In the genomic region with DNA sequence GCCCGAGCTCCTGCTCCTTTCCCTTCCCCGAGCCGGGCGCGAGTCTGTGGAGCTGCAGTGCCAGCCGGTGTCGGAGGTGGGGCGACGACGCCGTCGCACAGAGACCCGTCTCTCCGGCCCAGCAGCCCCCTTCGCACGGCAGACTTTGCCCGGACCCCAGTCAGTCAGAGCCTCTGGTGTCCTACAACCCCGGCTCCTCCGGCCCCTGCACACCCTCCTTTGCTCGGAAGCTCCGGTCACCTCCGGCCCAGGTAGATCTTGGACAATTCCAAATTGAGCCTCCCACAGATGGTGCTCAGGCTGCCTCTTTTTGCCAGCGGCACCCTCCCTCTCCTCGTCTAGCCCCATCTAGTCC, we compare ENCODE assay signal across 8 mouse cellular contexts. TPM values are rescaled to one million over a fixed set of nuclear protein-coding genes. Genes with fewer than 3 reads are reported as not detected.
DNase-seq lines count a peak whose midpoint lies in the region; ATAC-seq and TF ChIP-seq lines count a peak whose summit lies in the region.

No protein-coding gene starts in this region.

- H3K27me3 ChIP-seq in heart, embryonic 11.5 days (ENCODE audit: control insufficient read depth, insufficient read depth, low read length), result peaks cover 54% of the 10 kb centered on the region
- H3K27me3 ChIP-seq in forebrain, embryonic 13.5 days, result peaks cover 24% of the 10 kb centered on the region
- H3K27me3 ChIP-seq in liver, embryonic 14.5 days (ENCODE audit: control insufficient read depth, insufficient read depth, low read length), result peaks cover 54% of the 10 kb centered on the region

- DNase-seq in heart, postnatal 14 days, result no peak
- DNase-seq in liver, embryonic 14.5 days (ENCODE audit: low read depth in 3 of 3, low spot score in 3 of 3), result no peak
- no peak for DNase-seq in spleen, postnatal 10 days (ENCODE audit: low spot score in 2 of 2)
- DNase-seq in left cerebral cortex, postnatal 36 days (ENCODE audit: low spot score in 2 of 2), result no peak
- DNase-seq in retina, postnatal 1 day, result no peak

- TF ChIP-seq CTCF in liver, embryonic 14.5 days (IDR thresholded peaks at IDR 0.05; ENCODE audit: low read depth), result no peak

- ATAC-seq in heart, embryonic 11.5 days (replicated peaks; ENCODE audit: insufficient number of reproducible peaks, low FRiP score, low TSS enrichment), result no peak
- ATAC-seq in CD4-positive, CD25-positive, alpha-beta regulatory T cell, adult 4 months, result peak; percentile 0
- no peak for ATAC-seq in forebrain, embryonic 13.5 days
- ATAC-seq in liver, embryonic 14.5 days (ENCODE audit: insufficient read depth), result no peak

- 1% methylated on average over 21 of the region's 24 CpGs for WGBS in heart, embryonic 11.5 days (ENCODE audit: insufficient replicate concordance)
- WGBS in forebrain, embryonic 13.5 days, result under 1% methylated on average over 24 of the region's 24 CpGs
- WGBS in liver, embryonic 14.5 days (ENCODE audit: insufficient replicate concordance), result 2% methylated on average over 24 of the region's 24 CpGs

- intact Hi-C loops in heart, postnatal 14 days (cut with DNase I), result no loop called here
- intact Hi-C loops in left cerebral cortex, postnatal 36 days (cut with DNase I), result loop anchor here (2.0 kb wide), 2 partner anchors 79 to 117 kb away; no protein-coding TSS in a partner anchor

- TF ChIP-seq EP300 in liver, embryonic 14.5 days (IDR thresholded peaks at IDR 0.05; ENCODE audit: low read depth), result no peak

- peaks cover 27% of the 10 kb centered on the region for H3K4me1 ChIP-seq in heart, embryonic 11.5 days (ENCODE audit: control insufficient read depth, insufficient read depth, low read length)
- H3K4me1 ChIP-seq in forebrain, embryonic 13.5 days, result peaks cover 37% of the 10 kb centered on the region
- H3K4me1 ChIP-seq in liver, embryonic 14.5 days (replicated peaks; ENCODE audit: control insufficient read depth in 2 of 2, insufficient read depth in 2 of 2, low read length in 1 of 2), result peaks cover 7 to 9% of the 10 kb centered on the region in 2 experiments

- H3K36me3 ChIP-seq in heart, embryonic 11.5 days (ENCODE audit: control insufficient read depth, insufficient read depth, low read length), result peaks cover 21% of the 10 kb centered on the region
- H3K36me3 ChIP-seq in forebrain, embryonic 13.5 days (ENCODE audit: poor library complexity, severe bottlenecking), result peaks cover 47% of the 10 kb centered on the region
- H3K36me3 ChIP-seq in liver, embryonic 14.5 days (replicated peaks; ENCODE audit: control insufficient read depth, insufficient read depth, low read depth), result no peaks in the 10 kb centered on the region

- no peak overlapping the region for H3K9ac ChIP-seq in heart, embryonic 11.5 days (ENCODE audit: low read depth, low read length)
- peak overlapping the region; percentile 87 for H3K9ac ChIP-seq in forebrain, embryonic 13.5 days
- H3K9ac ChIP-seq in liver, embryonic 14.5 days (replicated peaks), result no peak overlapping the region

- H3K4me2 ChIP-seq in heart, embryonic 11.5 days, result peak overlapping the region; percentile 83
- H3K4me2 ChIP-seq in forebrain, embryonic 13.5 days, result peak overlapping the region; percentile 90
- peak overlapping the region; percentile 90 for H3K4me2 ChIP-seq in liver, embryonic 14.5 days (ENCODE audit: low read depth)

- no peaks in the 10 kb centered on the region for H3K9me3 ChIP-seq in heart, embryonic 11.5 days (replicated peaks; ENCODE audit: control insufficient read depth, low read length)
- no peaks in the 10 kb centered on the region for H3K9me3 ChIP-seq in forebrain, embryonic 13.5 days (replicated peaks)
- no peaks in the 10 kb centered on the region for H3K9me3 ChIP-seq in liver, embryonic 14.5 days (ENCODE audit: control insufficient read depth, low read length)

- peak overlapping the region; percentile 90 for H3K4me3 ChIP-seq in heart, embryonic 11.5 days (ENCODE audit: low read depth, low read length)
- H3K4me3 ChIP-seq in forebrain, embryonic 13.5 days, result peak overlapping the region; percentile 87
- H3K4me3 ChIP-seq in liver, embryonic 14.5 days (ENCODE audit: insufficient read depth in 1 of 2, low read depth in 2 of 2, low read length in 2 of 2), result peak overlapping the region; percentile 22 to 63; a peak in 3 of 4 replicates

- H3K27ac ChIP-seq in heart, embryonic 11.5 days (ENCODE audit: low read depth, low read length), result no peak overlapping the region
- H3K27ac ChIP-seq in forebrain, embryonic 13.5 days, result peak overlapping the region; percentile 68
- H3K27ac ChIP-seq in liver, embryonic 14.5 days, result no peak overlapping the region

RNA-seq across cellular contexts. Expression of a gene that starts 0.3 kb away (rescaled TPM):
- 0.14 and 0.54 TPM in 2 replicates for polyA plus RNA-seq in heart, embryonic 11.5 days (2014; fragmentation: Nextera tagmentation; extraction: Ambion mirVana)
- total RNA-seq in heart, postnatal 14 days (2021), result under 1 TPM; 0.26 to 0.88 TPM
- polyA plus RNA-seq in CD4-positive, CD25-positive, alpha-beta regulatory T cell, adult 4 months (2017; shearing (Covaris generic)), result not detected
- 34.0 and 35.5 TPM in 2 replicates for polyA plus RNA-seq in forebrain, embryonic 13.5 days (2015; fragmentation: Nextera tagmentation; extraction: Ambion mirVana)
- 0.13 and 0.18 TPM in 2 replicates for polyA plus RNA-seq in liver, embryonic 14.5 days (2012; rRNA removed)
- 0.09 TPM in 1 of 2 replicates, not detected in the other for polyA plus RNA-seq in liver, embryonic 14.5 days (2014; fragmentation: Nextera tagmentation; extraction: Ambion mirVana)
- 100 to 1,000 TPM in 1 of 2 experiments, 10 to 100 TPM in 1; 94.2 to 105 TPM for total RNA-seq in left cerebral cortex, postnatal 36 days (2021)

RNA-seq across cellular contexts. Expression of a gene that starts 0.5 kb away (rescaled TPM):
- polyA plus RNA-seq in heart, embryonic 11.5 days (2014; fragmentation: Nextera tagmentation; extraction: Ambion mirVana), result 21.4 and 24.6 TPM in 2 replicates
- 10 to 100 TPM; 29.5 to 30.1 TPM for total RNA-seq in heart, postnatal 14 days (2021)
- 1 to 10 TPM; 5.2 to 5.6 TPM for polyA plus RNA-seq in CD4-positive, CD25-positive, alpha-beta regulatory T cell, adult 4 months (2017; shearing (Covaris generic))
- polyA plus RNA-seq in forebrain, embryonic 13.5 days (2015; fragmentation: Nextera tagmentation; extraction: Ambion mirVana), result 16.9 and 18.6 TPM in 2 replicates
- 5.0 and 5.2 TPM in 2 replicates for polyA plus RNA-seq in liver, embryonic 14.5 days (2012; rRNA removed)
- 2.8 and 3.6 TPM in 2 replicates for polyA plus RNA-seq in liver, embryonic 14.5 days (2014; fragmentation: Nextera tagmentation; extraction: Ambion mirVana)
- 10 to 100 TPM; 75.3 to 86.3 TPM for total RNA-seq in left cerebral cortex, postnatal 36 days (2021)

RNA-seq across cellular contexts. Expression of a gene that starts 26.6 kb away (rescaled TPM):
- polyA plus RNA-seq in heart, embryonic 11.5 days (2014; fragmentation: Nextera tagmentation; extraction: Ambion mirVana), result 98.8 and 102 TPM in 2 replicates
- total RNA-seq in heart, postnatal 14 days (2021), result 100 to 1,000 TPM; 166 to 172 TPM
- not detected for polyA plus RNA-seq in CD4-positive, CD25-positive, alpha-beta regulatory T cell, adult 4 months (2017; shearing (Covaris generic))
- polyA plus RNA-seq in forebrain, embryonic 13.5 days (2015; fragmentation: Nextera tagmentation; extraction: Ambion mirVana), result 15.5 and 17.2 TPM in 2 replicates
- 7.7 and 9.7 TPM in 2 replicates for polyA plus RNA-seq in liver, embryonic 14.5 days (2012; rRNA removed)
- 5.3 and 6.8 TPM in 2 replicates for polyA plus RNA-seq in liver, embryonic 14.5 days (2014; fragmentation: Nextera tagmentation; extraction: Ambion mirVana)
- 10 to 100 TPM; 25.4 to 33.2 TPM for total RNA-seq in left cerebral cortex, postnatal 36 days (2021)

RNA-seq across cellular contexts. Expression of a gene that starts 27.3 kb away (rescaled TPM):
- 4.0 and 4.8 TPM in 2 replicates for polyA plus RNA-seq in heart, embryonic 11.5 days (2014; fragmentation: Nextera tagmentation; extraction: Ambion mirVana)
- total RNA-seq in heart, postnatal 14 days (2021), result 1 to 10 TPM; 6.0 to 7.8 TPM
- not detected for polyA plus RNA-seq in CD4-positive, CD25-positive, alpha-beta regulatory T cell, adult 4 months (2017; shearing (Covaris generic))
- polyA plus RNA-seq in forebrain, embryonic 13.5 days (2015; fragmentation: Nextera tagmentation; extraction: Ambion mirVana), result 5.8 and 8.0 TPM in 2 replicates
- polyA plus RNA-seq in liver, embryonic 14.5 days (2012; rRNA removed), result 1.3 and 1.8 TPM in 2 replicates
- 0.17 and 0.28 TPM in 2 replicates for polyA plus RNA-seq in liver, embryonic 14.5 days (2014; fragmentation: Nextera tagmentation; extraction: Ambion mirVana)
- total RNA-seq in left cerebral cortex, postnatal 36 days (2021), result 10 to 100 TPM; 18.6 to 30.8 TPM

RNA-seq across cellular contexts. Expression of a gene that starts 29.4 kb away (rescaled TPM):
- polyA plus RNA-seq in heart, embryonic 11.5 days (2014; fragmentation: Nextera tagmentation; extraction: Ambion mirVana), result 0.11 TPM in 2 replicates
- total RNA-seq in heart, postnatal 14 days (2021), result not detected
- polyA plus RNA-seq in CD4-positive, CD25-positive, alpha-beta regulatory T cell, adult 4 months (2017; shearing (Covaris generic)), result not detected
- polyA plus RNA-seq in forebrain, embryonic 13.5 days (2015; fragmentation: Nextera tagmentation; extraction: Ambion mirVana), result 4.0 and 5.4 TPM in 2 replicates
- 0.03 TPM in 2 replicates for polyA plus RNA-seq in liver, embryonic 14.5 days (2012; rRNA removed)
- not detected in 2 replicates for polyA plus RNA-seq in liver, embryonic 14.5 days (2014; fragmentation: Nextera tagmentation; extraction: Ambion mirVana)
- total RNA-seq in left cerebral cortex, postnatal 36 days (2021), result 10 to 100 TPM; 13.2 to 15.7 TPM

Comparison
In these comparisons a context has a peak if more than half of its experiments do, and no peak if none do; other contexts are left out.
1. RNA of a gene that starts 0.3 kb away (polyA plus RNA-seq): 34.0 to 35.5 TPM in forebrain, embryonic 13.5 days; not detected in CD4-positive, CD25-positive, alpha-beta regulatory T cell, adult 4 months, 0.14 to 0.54 TPM in heart, embryonic 11.5 days and 0.09 to 0.18 TPM in liver, embryonic 14.5 days; every median in the first group is over 10 times any median in the second.
2. RNA of a gene that starts 26.6 kb away (polyA plus RNA-seq): 98.8 to 102 TPM in heart, embryonic 11.5 days, 15.5 to 17.2 TPM in forebrain, embryonic 13.5 days and 5.3 to 9.7 TPM in liver, embryonic 14.5 days; not detected in CD4-positive, CD25-positive, alpha-beta regulatory T cell, adult 4 months; every median in the first group is over 4 times any median in the second.
3. Peak in every context shown above with its lines, with median percentiles within 50 percentile points of each other: H3K4me2 ChIP-seq and H3K4me3 ChIP-seq.